Mouse (Mus musculus): ENCODE results near the gene Dnajb1.

GRCm38 (mm10) chr8:83580826-83581225 lies 27.2 kb upstream of the Dnajb1 start:
- TF ChIP-seq CTCF (IDR thresholded peaks at IDR 0.05; ENCODE audit: borderline replicate concordance, insufficient read depth, low read length), result no peak
- TF ChIP-seq POLR2A (IDR thresholded peaks at IDR 0.05; ENCODE audit: low read depth, low read length), result no peak

Data from embryonic fibroblast, embryonic 13.5 days (primary cell).